Mouse (Mus musculus): ENCODE data around the gene Itga2. TPM values are rescaled to one million over a fixed set of nuclear protein-coding genes. Genes with fewer than 3 reads are reported as not detected.

Itga2 gene
- polyA plus RNA-seq, 1 experiment, result 0.96 TPM

DNA sequence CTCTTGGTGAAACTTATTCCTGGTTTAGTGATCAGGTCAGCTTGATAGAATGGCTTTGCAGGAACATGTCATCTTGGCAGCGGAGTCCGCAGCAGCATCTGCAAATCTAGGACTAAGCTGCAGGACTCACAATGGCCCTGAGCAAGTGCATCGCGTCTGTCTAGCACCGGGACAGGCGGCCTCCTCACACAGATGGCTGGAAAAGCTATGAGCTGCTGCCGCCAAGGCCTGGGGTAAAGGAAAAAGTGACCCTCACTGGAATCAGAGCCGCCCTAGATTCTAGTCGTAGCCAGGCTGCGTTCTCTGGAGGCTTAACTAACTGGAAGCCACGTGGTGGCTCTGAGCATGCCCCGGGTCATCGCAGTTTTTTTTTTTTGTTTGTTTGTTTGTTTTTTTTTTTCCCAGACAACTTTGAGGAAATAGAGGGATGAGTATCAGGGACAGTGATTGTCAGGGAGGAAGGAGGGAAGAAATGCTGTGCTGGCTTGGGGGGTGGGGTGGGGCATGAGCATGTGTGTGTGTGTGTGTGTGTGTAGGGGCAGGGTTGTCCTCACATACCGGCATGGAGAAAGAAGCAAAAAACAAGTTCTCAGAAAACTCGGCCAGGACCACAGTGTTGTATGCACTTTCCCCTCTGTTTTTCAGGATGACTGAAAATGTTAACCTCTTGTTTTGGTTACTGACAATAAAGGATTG, 76.2 kb downstream of the Itga2 start:
- TF ChIP-seq CTCF (IDR thresholded peaks at IDR 0.05; ENCODE audit: extremely low read depth, insufficient read depth, insufficient read length, insufficient replicate concordance) (no peak), POLR2A (IDR thresholded peaks at IDR 0.05; ENCODE audit: low read depth, low read length) (no peak)
- no peak for DNase-seq (ENCODE audit: low read depth in 1 of 2, low spot score in 2 of 2)
- Histone ChIP-seq H3K27ac (ENCODE audit: insufficient read depth, low read length) (no peak overlapping the region), H3K27me3 (ENCODE audit: control insufficient read depth, insufficient read depth, low read length) (no peaks in the 10 kb centered on the region), H3K36me3 (ENCODE audit: control insufficient read depth, insufficient read depth, low read length) (no peaks in the 10 kb centered on the region), H3K4me1 (ENCODE audit: control insufficient read depth, insufficient read depth, insufficient read length) (no peaks in the 10 kb centered on the region), H3K4me3 (ENCODE audit: extremely low read depth, insufficient read depth, insufficient read length) (no peak overlapping the region)
- WGBS, result 79% methylated on average over 15 of the region's 15 CpGs

DNA sequence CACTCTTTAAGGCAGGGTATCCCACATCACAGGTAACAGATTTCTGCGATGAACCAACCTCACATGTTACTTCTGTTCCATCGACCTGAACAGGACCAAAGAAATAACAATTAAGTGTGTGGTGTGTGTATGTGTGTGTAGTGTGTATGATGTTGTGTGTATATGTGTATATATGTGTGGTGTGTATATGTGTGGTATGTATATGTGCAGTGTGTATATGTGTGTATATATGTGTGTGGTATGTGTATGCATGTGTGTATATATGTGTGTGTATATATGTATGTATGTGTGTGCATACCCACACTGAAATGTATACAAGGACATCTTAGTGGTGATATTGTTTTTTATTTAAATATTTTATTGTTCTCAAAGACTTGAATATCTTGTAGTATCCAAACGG, 77.5 kb downstream of the Itga2 start:
- Histone ChIP-seq H3K36me3 (ENCODE audit: control insufficient read depth, insufficient read depth, low read length) (no peaks in the 10 kb centered on the region), H3K4me3 (ENCODE audit: extremely low read depth, insufficient read depth, insufficient read length) (no peak overlapping the region), H3K27me3 (ENCODE audit: control insufficient read depth, insufficient read depth, low read length) (no peaks in the 10 kb centered on the region), H3K27ac (ENCODE audit: insufficient read depth, low read length) (no peak overlapping the region), H3K4me1 (ENCODE audit: control insufficient read depth, insufficient read depth, insufficient read length) (no peaks in the 10 kb centered on the region)
- DNase-seq (ENCODE audit: low read depth in 1 of 2, low spot score in 2 of 2), result no peak
- TF ChIP-seq POLR2A (IDR thresholded peaks at IDR 0.05; ENCODE audit: low read depth, low read length), result no peak
- WGBS, result 93% methylated on average over 3 of the region's 3 CpGs

DNA sequence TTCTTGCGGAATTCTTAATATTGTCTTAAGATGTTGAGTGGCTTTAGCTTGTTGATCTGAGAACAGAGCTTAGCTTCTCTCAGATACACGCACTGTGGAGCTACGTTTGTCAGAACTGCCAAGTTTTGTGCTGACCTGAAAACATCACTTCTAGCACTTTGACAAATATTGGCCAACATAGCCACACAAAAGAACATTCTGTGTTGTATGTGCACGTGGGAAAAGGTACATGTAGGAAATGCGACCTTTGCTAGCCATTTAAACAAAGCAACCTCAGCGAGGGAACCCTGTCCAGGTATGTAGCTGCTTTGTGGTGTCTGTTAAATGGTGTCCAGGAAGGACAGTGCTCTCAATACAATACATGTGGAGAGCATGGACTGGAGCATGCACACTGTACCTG, 77.9 kb downstream of the Itga2 start:
- no peaks in the 10 kb centered on the region for H3K27me3 ChIP-seq (ENCODE audit: control insufficient read depth, insufficient read depth, low read length)
- WGBS, result 90% methylated on average over 6 of the region's 6 CpGs
- no peaks in the 10 kb centered on the region for H3K36me3 ChIP-seq (ENCODE audit: control insufficient read depth, insufficient read depth, low read length)
- H3K27ac ChIP-seq (ENCODE audit: insufficient read depth, low read length), result no peak overlapping the region
- H3K4me1 ChIP-seq (ENCODE audit: control insufficient read depth, insufficient read depth, insufficient read length), result no peaks in the 10 kb centered on the region
- DNase-seq (ENCODE audit: low read depth in 1 of 2, low spot score in 2 of 2), result no peak
- no peak overlapping the region for H3K4me3 ChIP-seq (ENCODE audit: extremely low read depth, insufficient read depth, insufficient read length)
- no peak for TF ChIP-seq CTCF (IDR thresholded peaks at IDR 0.05; ENCODE audit: extremely low read depth, insufficient read depth, insufficient read length, insufficient replicate concordance)
- TF ChIP-seq POLR2A (IDR thresholded peaks at IDR 0.05; ENCODE audit: low read depth, low read length), result no peak

DNA sequence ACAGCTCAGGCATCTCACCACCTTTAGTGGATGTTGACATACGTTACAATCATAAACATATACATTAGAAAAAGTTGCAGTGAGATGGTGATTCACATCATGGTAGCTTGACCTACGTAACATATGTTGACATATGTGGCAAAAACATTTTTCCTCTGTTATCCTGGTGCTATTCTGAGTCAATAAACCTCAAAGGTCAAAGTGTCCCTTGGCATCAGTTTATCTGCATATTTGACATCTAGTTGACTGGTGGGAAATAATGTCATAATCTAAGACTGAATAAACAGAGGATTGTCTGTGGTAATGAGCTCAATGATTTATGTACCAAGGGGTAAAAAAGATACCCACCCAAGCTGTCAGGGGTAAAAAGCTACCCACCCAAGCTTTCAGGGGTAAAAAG, 78.7 kb downstream of the Itga2 start:
- no peak overlapping the region for H3K27ac ChIP-seq (ENCODE audit: insufficient read depth, low read length)
- H3K27me3 ChIP-seq (ENCODE audit: control insufficient read depth, insufficient read depth, low read length), result no peaks in the 10 kb centered on the region
- TF ChIP-seq CTCF (IDR thresholded peaks at IDR 0.05; ENCODE audit: extremely low read depth, insufficient read depth, insufficient read length, insufficient replicate concordance) (no peak), POLR2A (IDR thresholded peaks at IDR 0.05; ENCODE audit: low read depth, low read length) (no peak)
- no peak overlapping the region for H3K4me3 ChIP-seq (ENCODE audit: extremely low read depth, insufficient read depth, insufficient read length)
- H3K4me1 ChIP-seq (ENCODE audit: control insufficient read depth, insufficient read depth, insufficient read length), result no peaks in the 10 kb centered on the region
- H3K36me3 ChIP-seq (ENCODE audit: control insufficient read depth, insufficient read depth, low read length), result no peaks in the 10 kb centered on the region
- 91% methylated on average over 2 of the region's 2 CpGs for WGBS
- DNase-seq (ENCODE audit: low read depth in 1 of 2, low spot score in 2 of 2), result no peak

GRCm38 (mm10) chr13:114852264-114853111, 79.4 kb downstream of the Itga2 start:
- Histone ChIP-seq H3K4me3 (ENCODE audit: extremely low read depth, insufficient read depth, insufficient read length) (no peak overlapping the region), H3K27me3 (ENCODE audit: control insufficient read depth, insufficient read depth, low read length) (no peaks in the 10 kb centered on the region), H3K4me1 (ENCODE audit: control insufficient read depth, insufficient read depth, insufficient read length) (no peaks in the 10 kb centered on the region), H3K36me3 (ENCODE audit: control insufficient read depth, insufficient read depth, low read length) (no peaks in the 10 kb centered on the region), H3K27ac (ENCODE audit: insufficient read depth, low read length) (no peak overlapping the region)
- no peak for TF ChIP-seq POLR2A (IDR thresholded peaks at IDR 0.05; ENCODE audit: low read depth, low read length)
- no peak for TF ChIP-seq CTCF (IDR thresholded peaks at IDR 0.05; ENCODE audit: extremely low read depth, insufficient read depth, insufficient read length, insufficient replicate concordance)
- 86% methylated on average over 6 of the region's 6 CpGs for WGBS
- DNase-seq (ENCODE audit: low read depth in 1 of 2, low spot score in 2 of 2), result no peak

GRCm38 (mm10) chr13:114848945-114849344, 83.0 kb downstream of the Itga2 start:
- Histone ChIP-seq H3K4me3 (ENCODE audit: extremely low read depth, insufficient read depth, insufficient read length) (no peak overlapping the region), H3K4me1 (ENCODE audit: control insufficient read depth, insufficient read depth, insufficient read length) (no peaks in the 10 kb centered on the region; the same call in 1 of the 2 replicates)
- 41% methylated on average over 3 of the region's 3 CpGs for whole genome bisulfite sequencing

GRCm38 (mm10) chr13:114845804-114846203, 86.1 kb downstream of the Itga2 start:
- TF ChIP-seq POLR2A (IDR thresholded peaks at IDR 0.05; ENCODE audit: low read depth, low read length) (no peak), CTCF (IDR thresholded peaks at IDR 0.05; ENCODE audit: extremely low read depth, insufficient read depth, insufficient read length, insufficient replicate concordance) (no peak)
- Histone ChIP-seq H3K36me3 (ENCODE audit: control insufficient read depth, insufficient read depth, low read length) (no peaks in the 10 kb centered on the region), H3K27me3 (ENCODE audit: control insufficient read depth, insufficient read depth, low read length) (no peaks in the 10 kb centered on the region), H3K4me1 (ENCODE audit: control insufficient read depth, insufficient read depth, insufficient read length) (no peaks in the 10 kb centered on the region; the same call in 1 of the 2 replicates), H3K4me3 (ENCODE audit: extremely low read depth, insufficient read depth, insufficient read length) (no peak overlapping the region), H3K27ac (ENCODE audit: insufficient read depth, low read length) (peak overlapping the region; percentile 48)
- DNase-seq (ENCODE audit: low read depth in 1 of 2, low spot score in 2 of 2), result peak; percentile 28 to 36
- WGBS, result 25% methylated on average over 6 of the region's 6 CpGs

More at GRCm38 (mm10) chr13:114848945-114849344, 83.0 kb downstream of the Itga2 start:
- TF ChIP-seq POLR2A (IDR thresholded peaks at IDR 0.05; ENCODE audit: low read depth, low read length) (no peak), CTCF (IDR thresholded peaks at IDR 0.05; ENCODE audit: extremely low read depth, insufficient read depth, insufficient read length, insufficient replicate concordance) (no peak)
- DNase-seq (ENCODE audit: low read depth in 1 of 2, low spot score in 2 of 2), result no peak
- Histone ChIP-seq H3K27ac (ENCODE audit: insufficient read depth, low read length) (no peak overlapping the region), H3K27me3 (ENCODE audit: control insufficient read depth, insufficient read depth, low read length) (no peaks in the 10 kb centered on the region), H3K36me3 (ENCODE audit: control insufficient read depth, insufficient read depth, low read length) (no peaks in the 10 kb centered on the region)

Data from spleen, adult 2 months (tissue).